Mouse (Mus musculus) layer of hippocampus, adult 9-10 months (tissue): ENCODE data around the gene Hipk3.

ENCODE experiments used
- DNase-seq: peaks from one replicate; pipeline ENCODE4 v3.0.0; 2022; ENCODE audit warnings: low spot score

Hipk3 gene

GRCm38 (mm10) chr2:104471161-104471560 is 23.1 kb downstream of the Hipk3 start:
- DNase-seq: no peak

GRCm38 (mm10) chr2:104470536-104470935 is 23.7 kb downstream of the Hipk3 start:
- DNase-seq: no peak

GRCm38 (mm10) chr2:104468419-104468818 is 25.8 kb downstream of the Hipk3 start:
- DNase-seq: no peak

GRCm38 (mm10) chr2:104466908-104467616 is 27.2 kb downstream of the Hipk3 start:
- no peak for DNase-seq

GRCm38 (mm10) chr2:104465639-104466430 is 28.4 kb downstream of the Hipk3 start:
- no peak for DNase-seq

GRCm38 (mm10) chr2:104460021-104460420 is 34.2 kb downstream of the Hipk3 start:
- DNase-seq: no peak

GRCm38 (mm10) chr2:104458569-104459332 is 35.5 kb downstream of the Hipk3 start:
- DNase-seq: no peak

GRCm38 (mm10) chr2:104457106-104457505 is 37.1 kb downstream of the Hipk3 start:
- DNase-seq: no peak

GRCm38 (mm10) chr2:104450685-104451084 is 43.6 kb downstream of the Hipk3 start:
- no peak for DNase-seq

- no peak for DNase-seq
Measured at GRCm38 (mm10) chr2:104449191-104449590, 45.1 kb downstream of the Hipk3 start.

GRCm38 (mm10) chr2:104448201-104448600 is 46.0 kb downstream of the Hipk3 start:
- no peak for DNase-seq

- DNase-seq: no peak
Measured at GRCm38 (mm10) chr2:104446016-104446415, 48.2 kb downstream of the Hipk3 start.

- DNase-seq: peak; percentile 54
Measured at GRCm38 (mm10) chr2:104444776-104445175, 49.5 kb downstream of the Hipk3 start.

GRCm38 (mm10) chr2:104442341-104442740 is 51.9 kb downstream of the Hipk3 start:
- DNase-seq: no peak

GRCm38 (mm10) chr2:104436226-104436625 is 58.0 kb downstream of the Hipk3 start:
- DNase-seq: no peak

GRCm38 (mm10) chr2:104431067-104431466 is 63.2 kb downstream of the Hipk3 start:
- DNase-seq: no peak

GRCm38 (mm10) chr2:104430566-104430965 is 63.7 kb downstream of the Hipk3 start:
- DNase-seq: no peak

GRCm38 (mm10) chr2:104426112-104426511 is 68.1 kb downstream of the Hipk3 start:
- no peak for DNase-seq

GRCm38 (mm10) chr2:104422230-104422629 is 72.0 kb downstream of the Hipk3 start:
- DNase-seq: no peak

GRCm38 (mm10) chr2:104420805-104421204 is 73.4 kb downstream of the Hipk3 start:
- DNase-seq: no peak

GRCm38 (mm10) chr2:104419999-104420398 is 74.2 kb downstream of the Hipk3 start:
- no peak for DNase-seq

- no peak for DNase-seq
Measured at GRCm38 (mm10) chr2:104419411-104419810, 74.8 kb downstream of the Hipk3 start.

GRCm38 (mm10) chr2:104413011-104413410 is 81.2 kb downstream of the Hipk3 start:
- no peak for DNase-seq
